Mouse (Mus musculus) olfactory bulb, adult 2 months (tissue): ENCODE measurements around the gene Ifngr1.

Source experiments
- CTCF ChIP-seq: fragments of 200-500 bp; IDR thresholded peaks from 2 replicates; pipeline ENCODE4 v1.5.1; 2012; ENCODE audit warnings: low read depth, mild to moderate bottlenecking, low read length, moderate library complexity; ENCODE audit not compliant: insufficient read depth
- POLR2A ChIP-seq: fragments of 200-500 bp; IDR thresholded peaks from 2 replicates; pipeline ENCODE4 v1.6.1; 2012; ENCODE audit warnings: mild to moderate bottlenecking, low read depth, low read length, moderate library complexity; ENCODE audit not compliant: insufficient read depth

DNA sequence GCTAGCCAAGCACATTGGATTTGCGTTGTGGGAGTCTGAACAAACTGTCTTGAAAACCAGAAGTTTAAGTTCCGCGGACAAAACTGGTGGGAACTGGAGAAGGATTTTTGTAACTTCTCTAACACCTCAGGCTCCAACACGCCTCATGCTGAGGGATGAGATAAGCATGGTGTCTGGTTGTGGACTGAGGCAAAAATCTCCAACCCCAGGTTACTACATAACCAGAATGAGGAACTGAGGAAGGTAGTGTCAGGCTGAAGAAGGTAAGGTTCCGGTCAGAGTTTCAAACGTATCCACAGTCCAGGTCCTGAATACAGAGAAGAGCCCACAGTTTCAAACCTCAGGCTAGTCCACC, 486 bp upstream of the Ifngr1 start:
- TF ChIP-seq POLR2A = no peak
- TF ChIP-seq CTCF = no peak
